Mouse (Mus musculus) bone marrow macrophage, adult 2 months (primary cell): ENCODE results near the gene Bicral.

Experiments
- CTCF ChIP-seq: IDR thresholded peaks from 2 replicates; pipeline ENCODE4 v1.5.1; 2012; ENCODE audit warnings: low read depth, mild to moderate bottlenecking, low read length, moderate library complexity
- POLR2A ChIP-seq: IDR thresholded peaks from 2 replicates; pipeline ENCODE4 v1.6.1; 2012; ENCODE audit warnings: mild to moderate bottlenecking, low read depth, low read length, borderline replicate concordance

DNA sequence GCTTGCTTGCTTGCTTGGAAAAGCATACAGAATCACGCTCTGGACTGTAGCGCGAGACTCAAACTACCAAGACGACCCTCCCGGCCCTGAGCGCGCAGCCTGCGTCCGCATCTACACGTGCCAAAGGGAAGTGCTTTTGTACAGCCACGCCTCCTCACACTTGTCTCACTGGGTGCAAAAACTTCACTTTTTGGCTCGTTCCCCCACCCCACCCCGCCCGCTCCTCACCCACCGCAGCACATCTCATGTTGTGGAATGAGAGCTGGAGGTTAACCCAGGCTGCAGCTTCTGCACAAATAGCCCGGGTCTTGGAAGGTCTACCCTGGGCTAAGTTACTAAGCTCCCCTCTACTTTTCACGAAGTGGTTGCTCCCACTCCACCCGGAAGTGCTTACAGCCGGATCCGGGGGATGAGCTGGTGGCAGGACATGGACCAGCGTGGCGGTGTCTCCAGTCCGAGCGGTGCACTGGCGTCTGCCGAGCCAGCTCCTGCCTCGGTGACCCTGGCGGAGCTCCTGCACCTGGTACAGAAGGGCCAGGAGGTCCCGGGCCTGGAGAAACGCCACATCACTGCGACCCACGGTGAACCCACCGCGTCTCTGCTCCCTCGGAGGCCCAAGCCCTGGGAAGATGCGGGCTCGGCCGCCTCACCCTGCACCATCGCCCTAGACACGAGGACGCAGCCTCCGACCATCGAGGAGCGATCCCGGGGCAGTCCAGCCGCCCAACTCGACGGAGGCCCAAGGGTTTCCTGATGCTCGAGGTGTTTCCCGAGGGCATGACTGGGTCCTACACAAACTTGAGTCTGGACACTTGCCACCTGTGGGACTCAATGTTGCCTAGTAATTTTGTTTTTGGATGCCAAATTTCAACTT is 85.6 kb downstream of the Bicral start, which contains the start of gene 2310039H08Rik:
- TF ChIP-seq POLR2A (peak; percentile 38; the same call in 1 of the 2 replicates), CTCF (no peak)
